Mouse (Mus musculus) liver, adult 2 months (tissue): ENCODE data around the gene Rassf1.

ENCODE experiments used
- CTCF ChIP-seq: fragments of 200-500 bp; IDR thresholded peaks from 2 replicates; pipeline ENCODE4 v1.5.1; 2011; ENCODE audit warnings: low read depth, low read length, control low read depth
- POLR2A ChIP-seq: fragments of 200-500 bp; IDR thresholded peaks from 2 replicates; pipeline ENCODE4 v1.6.1; 2011; ENCODE audit warnings: low read length, control low read depth; ENCODE audit not compliant: insufficient read depth; ENCODE audit errors: extremely low read depth

GRCm38 (mm10) chr9:107545199-107545598, 6.2 kb upstream of the Rassf1 start:
- TF ChIP-seq POLR2A (no peak), CTCF (no peak)
